Mouse (Mus musculus): ENCODE data around the gene Mrpl37. TPM values are rescaled to one million over a fixed set of nuclear protein-coding genes. Genes with fewer than 3 reads are reported as not detected.

Mrpl37 gene
- polyA plus RNA-seq, 1 experiment from 2014 or later: 83.2 TPM

DNA sequence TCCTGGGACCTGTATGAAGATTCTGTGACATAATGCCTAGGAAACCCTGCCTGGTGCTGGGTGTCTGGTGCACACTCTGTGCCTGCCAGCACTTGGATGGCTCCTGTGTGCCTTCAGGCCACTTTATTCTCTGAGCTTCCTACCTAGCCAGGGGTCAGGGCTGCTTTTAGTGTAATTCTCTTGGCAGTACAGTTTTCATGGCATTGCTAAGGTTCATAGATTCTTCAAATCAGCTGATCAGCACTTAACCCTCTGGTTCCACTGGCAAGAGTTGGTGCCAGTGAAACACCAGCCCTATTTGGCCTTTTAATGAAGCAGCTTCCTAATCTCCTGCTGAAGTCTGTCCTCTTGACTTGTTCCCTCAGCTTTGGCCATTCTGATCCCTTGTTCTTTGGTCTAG is 49.4 kb downstream of the Mrpl37 start:
- no peak overlapping the region for H3K9ac ChIP-seq (ENCODE audit: low read depth, low read length)
- no peaks in the 10 kb centered on the region for H3K36me3 ChIP-seq (ENCODE audit: control insufficient read depth, insufficient read depth, low read length)
- H3K27ac ChIP-seq (ENCODE audit: low read depth, low read length): no peak overlapping the region
- no peak overlapping the region for H3K4me3 ChIP-seq (ENCODE audit: low read length)
- H3K9me3 ChIP-seq (ENCODE audit: control insufficient read depth, low read length): no peaks in the 10 kb centered on the region
- no peak for ATAC-seq
- no peak overlapping the region for H3K4me2 ChIP-seq (ENCODE audit: low read length)
- H3K4me1 ChIP-seq (ENCODE audit: control insufficient read depth, insufficient read depth, low read depth, low read length): peaks cover 53% of the 10 kb centered on the region
- H3K27me3 ChIP-seq (replicated peaks; ENCODE audit: control insufficient read depth, insufficient read depth, low read length): no peaks in the 10 kb centered on the region

DNA sequence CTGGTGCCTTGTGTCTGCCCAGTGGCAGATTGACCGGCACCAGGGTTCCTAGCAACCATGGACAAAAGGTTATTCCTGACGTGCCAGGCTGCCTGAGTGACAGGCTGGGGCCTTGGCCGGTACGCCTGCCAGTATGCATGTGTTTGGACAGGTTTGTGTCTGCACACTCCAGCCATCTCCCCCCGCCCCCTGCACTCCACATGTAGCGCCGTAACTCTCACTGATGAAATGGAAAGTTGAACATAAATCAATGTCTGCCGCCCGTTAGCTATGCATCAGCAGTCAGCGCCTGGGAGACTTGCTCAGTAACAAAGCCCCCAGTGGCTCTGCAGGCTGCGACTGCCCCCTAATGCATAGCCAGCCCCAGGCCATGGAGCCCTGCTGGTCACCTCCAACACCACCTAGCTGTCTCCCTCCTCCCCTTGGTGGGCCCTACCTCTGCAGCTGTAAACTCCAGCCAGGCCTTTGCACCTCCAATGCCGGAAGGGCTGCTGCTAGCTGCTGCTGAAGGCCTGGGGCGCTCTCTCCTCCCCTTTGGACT is 50.6 kb downstream of the Mrpl37 start:
- Histone ChIP-seq H3K27ac (ENCODE audit: low read depth, low read length) (peak overlapping the region; percentile 70), H3K9ac (ENCODE audit: low read depth, low read length) (peak overlapping the region; percentile 37; the same call in 1 of the 2 replicates), H3K9me3 (ENCODE audit: control insufficient read depth, low read length) (no peaks in the 10 kb centered on the region), H3K36me3 (ENCODE audit: control insufficient read depth, insufficient read depth, low read length) (no peaks in the 10 kb centered on the region), H3K4me2 (ENCODE audit: low read length) (no peak overlapping the region), H3K4me3 (ENCODE audit: low read length) (no peak overlapping the region), H3K4me1 (ENCODE audit: control insufficient read depth, insufficient read depth, low read depth, low read length) (peaks cover 48% of the 10 kb centered on the region), H3K27me3 (replicated peaks; ENCODE audit: control insufficient read depth, insufficient read depth, low read length) (no peaks in the 10 kb centered on the region)
- peak; percentile 63 for ATAC-seq
- WGBS: 26% methylated on average over 13 of the region's 13 CpGs

GRCm38 (mm10) chr4:107013817-107014260 is 52.8 kb downstream of the Mrpl37 start:
- Histone ChIP-seq H3K9me3 (ENCODE audit: control insufficient read depth, low read length) (no peaks in the 10 kb centered on the region), H3K4me3 (ENCODE audit: low read length) (no peak overlapping the region), H3K4me2 (ENCODE audit: low read length) (no peak overlapping the region), H3K27me3 (replicated peaks; ENCODE audit: control insufficient read depth, insufficient read depth, low read length) (no peaks in the 10 kb centered on the region), H3K4me1 (ENCODE audit: control insufficient read depth, insufficient read depth, low read depth, low read length) (peaks cover 35% of the 10 kb centered on the region), H3K36me3 (ENCODE audit: control insufficient read depth, insufficient read depth, low read length) (no peaks in the 10 kb centered on the region), H3K27ac (ENCODE audit: low read depth, low read length) (no peak overlapping the region), H3K9ac (ENCODE audit: low read depth, low read length) (no peak overlapping the region)
- 84% methylated on average over 9 of the region's 9 CpGs for WGBS
- no peak for ATAC-seq

DNA sequence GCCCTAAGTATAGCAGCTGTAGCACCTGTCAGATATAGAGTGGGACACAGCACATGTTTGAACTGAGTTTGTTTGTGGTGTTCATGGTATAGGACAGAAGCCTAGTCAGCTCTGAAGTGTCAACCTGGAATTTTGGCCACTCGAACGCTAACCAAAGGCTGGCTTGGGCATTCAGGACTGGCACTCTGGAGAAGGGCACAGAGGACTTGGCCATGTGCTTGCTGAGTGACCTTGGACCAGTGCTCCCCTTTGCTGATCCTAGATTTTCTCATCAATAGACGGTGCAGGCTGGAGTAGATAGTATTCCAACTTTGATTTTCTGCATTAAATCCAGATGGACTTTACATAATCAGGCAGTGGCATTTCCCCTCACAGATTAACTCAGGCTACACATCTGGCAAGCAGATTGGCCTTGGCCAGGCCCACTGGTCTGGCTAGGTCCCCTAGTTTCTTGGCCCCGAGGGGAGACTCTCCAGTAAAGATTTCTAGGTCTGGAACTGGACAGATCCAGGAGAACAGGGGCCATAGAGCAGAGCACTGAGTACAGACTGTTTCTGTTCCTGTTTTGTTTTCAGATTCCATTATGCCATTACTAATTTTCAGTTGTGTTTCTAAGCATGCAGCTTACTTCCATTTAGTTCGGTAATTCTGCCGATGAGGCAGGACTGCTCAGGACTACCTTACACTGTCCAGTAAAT is 53.4 kb downstream of the Mrpl37 start:
- Histone ChIP-seq H3K9me3 (ENCODE audit: control insufficient read depth, low read length) (no peaks in the 10 kb centered on the region), H3K27ac (ENCODE audit: low read depth, low read length) (no peak overlapping the region), H3K4me1 (ENCODE audit: control insufficient read depth, insufficient read depth, low read depth, low read length) (peaks cover 29% of the 10 kb centered on the region), H3K27me3 (replicated peaks; ENCODE audit: control insufficient read depth, insufficient read depth, low read length) (no peaks in the 10 kb centered on the region), H3K4me2 (ENCODE audit: low read length) (no peak overlapping the region), H3K36me3 (ENCODE audit: control insufficient read depth, insufficient read depth, low read length) (no peaks in the 10 kb centered on the region), H3K4me3 (ENCODE audit: low read length) (no peak overlapping the region), H3K9ac (ENCODE audit: low read depth, low read length) (no peak overlapping the region)
- 84% methylated on average over 6 of the region's 6 CpGs for WGBS
- no peak for ATAC-seq

- Histone ChIP-seq H3K36me3 (ENCODE audit: control insufficient read depth, insufficient read depth, low read length) (no peaks in the 10 kb centered on the region), H3K4me1 (ENCODE audit: control insufficient read depth, insufficient read depth, low read depth, low read length) (peaks cover 22% of the 10 kb centered on the region), H3K9me3 (ENCODE audit: control insufficient read depth, low read length) (no peaks in the 10 kb centered on the region), H3K4me2 (ENCODE audit: low read length) (no peak overlapping the region), H3K27ac (ENCODE audit: low read depth, low read length) (no peak overlapping the region), H3K27me3 (replicated peaks; ENCODE audit: control insufficient read depth, insufficient read depth, low read length) (no peaks in the 10 kb centered on the region), H3K4me3 (ENCODE audit: low read length) (no peak overlapping the region), H3K9ac (ENCODE audit: low read depth, low read length) (no peak overlapping the region)
- no peak for ATAC-seq
- 85% methylated on average over 3 of the region's 3 CpGs for WGBS
Observed at GRCm38 (mm10) chr4:107012574-107012973, 54.1 kb downstream of the Mrpl37 start.

DNA sequence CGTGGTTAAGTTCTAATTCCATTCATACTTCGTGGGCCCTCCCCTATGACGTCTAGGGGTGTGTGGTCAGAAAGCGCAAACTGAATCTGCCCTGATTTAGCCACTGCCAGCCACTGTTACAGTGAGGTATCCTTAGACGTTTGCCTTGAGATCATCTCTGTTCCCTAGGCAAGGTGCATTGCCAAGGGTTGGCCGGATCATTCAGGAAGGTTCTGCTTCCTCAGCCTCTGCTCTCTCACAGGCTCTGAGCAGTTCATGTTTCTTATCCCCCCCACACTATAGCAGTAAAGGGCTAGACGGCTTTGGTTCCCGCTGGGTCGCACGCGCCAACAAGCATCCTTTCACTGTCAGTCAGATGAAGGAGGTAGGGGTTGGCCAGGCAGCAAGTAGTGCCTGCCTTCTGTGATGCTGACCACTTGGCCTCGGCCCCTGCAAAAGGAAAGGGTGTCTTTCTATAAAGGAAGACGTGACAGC is 54.6 kb downstream of the Mrpl37 start:
- peaks cover 17% of the 10 kb centered on the region for H3K4me1 ChIP-seq (ENCODE audit: control insufficient read depth, insufficient read depth, low read depth, low read length)
- no peaks in the 10 kb centered on the region for H3K36me3 ChIP-seq (ENCODE audit: control insufficient read depth, insufficient read depth, low read length)
- no peaks in the 10 kb centered on the region for H3K9me3 ChIP-seq (ENCODE audit: control insufficient read depth, low read length)
- 68% methylated on average over 13 of the region's 13 CpGs for WGBS
- H3K4me3 ChIP-seq (ENCODE audit: low read length): no peak overlapping the region
- H3K4me2 ChIP-seq (ENCODE audit: low read length): no peak overlapping the region
- H3K9ac ChIP-seq (ENCODE audit: low read depth, low read length): no peak overlapping the region
- no peak overlapping the region for H3K27ac ChIP-seq (ENCODE audit: low read depth, low read length)
- H3K27me3 ChIP-seq (replicated peaks; ENCODE audit: control insufficient read depth, insufficient read depth, low read length): no peaks in the 10 kb centered on the region
- no peak for ATAC-seq

- WGBS: 86% methylated on average over 8 of the region's 8 CpGs
- H3K4me3 ChIP-seq (ENCODE audit: low read length): no peak overlapping the region
- no peak overlapping the region for H3K9ac ChIP-seq (ENCODE audit: low read depth, low read length)
- H3K4me1 ChIP-seq (ENCODE audit: control insufficient read depth, insufficient read depth, low read depth, low read length): peaks cover 12% of the 10 kb centered on the region
- ATAC-seq: no peak
- H3K9me3 ChIP-seq (ENCODE audit: control insufficient read depth, low read length): no peaks in the 10 kb centered on the region
- H3K27ac ChIP-seq (ENCODE audit: low read depth, low read length): no peak overlapping the region
- H3K36me3 ChIP-seq (ENCODE audit: control insufficient read depth, insufficient read depth, low read length): no peaks in the 10 kb centered on the region
- H3K4me2 ChIP-seq (ENCODE audit: low read length): no peak overlapping the region
- H3K27me3 ChIP-seq (replicated peaks; ENCODE audit: control insufficient read depth, insufficient read depth, low read length): no peaks in the 10 kb centered on the region
Observed at GRCm38 (mm10) chr4:107011325-107012004, 55.2 kb downstream of the Mrpl37 start.

GRCm38 (mm10) chr4:107009548-107009947 is 57.1 kb downstream of the Mrpl37 start:
- no peaks in the 10 kb centered on the region for H3K36me3 ChIP-seq (ENCODE audit: control insufficient read depth, insufficient read depth, low read length)
- H3K27ac ChIP-seq (ENCODE audit: low read depth, low read length): no peak overlapping the region
- WGBS: 83% methylated on average over 7 of the region's 7 CpGs
- H3K9me3 ChIP-seq (ENCODE audit: control insufficient read depth, low read length): no peaks in the 10 kb centered on the region
- H3K9ac ChIP-seq (ENCODE audit: low read depth, low read length): no peak overlapping the region
- no peak for ATAC-seq
- no peak overlapping the region for H3K4me3 ChIP-seq (ENCODE audit: low read length)
- H3K4me2 ChIP-seq (ENCODE audit: low read length): no peak overlapping the region
- H3K27me3 ChIP-seq (replicated peaks; ENCODE audit: control insufficient read depth, insufficient read depth, low read length): no peaks in the 10 kb centered on the region
- no peaks in the 10 kb centered on the region for H3K4me1 ChIP-seq (ENCODE audit: control insufficient read depth, insufficient read depth, low read depth, low read length)

DNA sequence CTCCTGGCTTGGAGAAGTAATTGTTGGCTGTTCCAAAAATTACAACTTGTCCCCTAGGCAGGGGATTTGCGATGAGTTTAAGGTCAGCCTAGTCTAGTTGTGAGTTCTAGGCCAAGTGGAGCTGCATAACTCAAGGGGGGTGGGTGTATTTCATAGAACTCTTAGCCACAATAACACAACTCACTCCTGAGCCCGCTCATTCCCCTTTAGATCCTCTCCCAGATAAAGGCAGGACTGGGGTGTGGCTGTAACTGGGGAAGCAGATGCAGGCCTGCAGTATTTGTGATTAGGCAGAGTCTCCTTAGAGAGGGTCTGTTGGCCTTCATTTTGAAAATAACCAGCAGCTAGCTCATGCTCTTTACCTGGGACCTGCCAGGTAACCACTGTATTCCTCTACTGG is 58.5 kb downstream of the Mrpl37 start:
- Histone ChIP-seq H3K27me3 (replicated peaks; ENCODE audit: control insufficient read depth, insufficient read depth, low read length) (no peaks in the 10 kb centered on the region), H3K9ac (ENCODE audit: low read depth, low read length) (no peak overlapping the region), H3K4me2 (ENCODE audit: low read length) (no peak overlapping the region), H3K9me3 (ENCODE audit: control insufficient read depth, low read length) (no peaks in the 10 kb centered on the region), H3K27ac (ENCODE audit: low read depth, low read length) (no peak overlapping the region), H3K4me1 (ENCODE audit: control insufficient read depth, insufficient read depth, low read depth, low read length) (peaks cover 2% of the 10 kb centered on the region; the same call in 1 of the 2 replicates), H3K36me3 (ENCODE audit: control insufficient read depth, insufficient read depth, low read length) (no peaks in the 10 kb centered on the region), H3K4me3 (ENCODE audit: low read length) (no peak overlapping the region)
- ATAC-seq: no peak
- 95% methylated on average over 2 of the region's 2 CpGs for WGBS

All from hindbrain, embryonic 16.5 days (tissue).